Mouse (Mus musculus): ENCODE measurements around the gene Smco3. TPM values are rescaled to one million over a fixed set of nuclear protein-coding genes. Genes with fewer than 3 reads are reported as not detected.
"Not testable (repeated sequence)": the region's sequence is repeated elsewhere in the genome, so short reads cannot be mapped to it uniquely, and the experiment has no call there.

The Smco3 gene
- polyA plus RNA-seq, 1 experiment from 2014 or later, result 1.1 TPM

GRCm38 (mm10) chr6:136806819-136807218 is 28.4 kb downstream of the Smco3 start:
- Histone ChIP-seq H3K4me1 (ENCODE audit: control insufficient read depth, insufficient read depth, low read length) (peaks cover 15% of the 10 kb centered on the region), H3K4me2 (replicated peaks; ENCODE audit: low read depth, low read length) (peak overlapping the region; percentile 54; the same call in 1 of the 2 replicates), H3K27ac (ENCODE audit: low read depth, low read length) (no peak overlapping the region), H3K4me3 (ENCODE audit: low read length) (no peak overlapping the region), H3K36me3 (ENCODE audit: control insufficient read depth, insufficient read depth, low read length) (no peaks in the 10 kb centered on the region; the same call in 1 of the 2 replicates), H3K9ac (ENCODE audit: low read depth, low read length) (no peak overlapping the region; the same call in 1 of the 2 replicates), H3K9me3 (ENCODE audit: control insufficient read depth, low read length) (no peaks in the 10 kb centered on the region), H3K27me3 (ENCODE audit: control insufficient read depth, insufficient read depth, low read length) (no peaks in the 10 kb centered on the region)
- ATAC-seq (ENCODE audit: low FRiP score, low TSS enrichment), result no peak
- WGBS, result 69% methylated on average over 5 of the region's 5 CpGs

DNA sequence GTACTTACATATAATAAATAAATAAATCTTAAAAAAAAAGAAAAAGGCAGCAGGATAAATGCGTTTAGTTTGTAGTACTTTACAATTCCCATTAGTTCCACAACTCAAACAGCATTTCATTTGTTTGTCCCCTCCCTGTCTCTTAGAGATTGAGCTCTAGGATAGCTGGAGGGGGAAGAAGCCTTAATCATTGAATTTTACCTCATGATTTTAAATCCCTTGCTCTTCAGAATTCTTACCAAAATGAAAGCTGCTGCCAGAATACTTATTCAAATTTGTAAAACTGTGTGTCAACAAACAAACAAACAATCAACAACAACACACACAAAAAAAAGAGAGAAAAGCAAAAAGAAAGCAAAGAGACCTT is 29.9 kb downstream of the Smco3 start:
- no peaks in the 10 kb centered on the region; the same call in 1 of the 2 replicates for H3K36me3 ChIP-seq (ENCODE audit: control insufficient read depth, insufficient read depth, low read length)
- ATAC-seq (ENCODE audit: low FRiP score, low TSS enrichment), result no peak
- WGBS, result 88% methylated on average over 1 of the region's 1 CpGs
- no peak overlapping the region for H3K4me3 ChIP-seq (ENCODE audit: low read length)
- H3K4me2 ChIP-seq (replicated peaks; ENCODE audit: low read depth, low read length), result no peak overlapping the region
- H3K9me3 ChIP-seq (ENCODE audit: control insufficient read depth, low read length), result no peaks in the 10 kb centered on the region
- no peaks in the 10 kb centered on the region for H3K27me3 ChIP-seq (ENCODE audit: control insufficient read depth, insufficient read depth, low read length)
- H3K27ac ChIP-seq (ENCODE audit: low read depth, low read length), result no peak overlapping the region
- no peak overlapping the region for H3K9ac ChIP-seq (ENCODE audit: low read depth, low read length)
- H3K4me1 ChIP-seq (ENCODE audit: control insufficient read depth, insufficient read depth, low read length), result peaks cover 15% of the 10 kb centered on the region

DNA sequence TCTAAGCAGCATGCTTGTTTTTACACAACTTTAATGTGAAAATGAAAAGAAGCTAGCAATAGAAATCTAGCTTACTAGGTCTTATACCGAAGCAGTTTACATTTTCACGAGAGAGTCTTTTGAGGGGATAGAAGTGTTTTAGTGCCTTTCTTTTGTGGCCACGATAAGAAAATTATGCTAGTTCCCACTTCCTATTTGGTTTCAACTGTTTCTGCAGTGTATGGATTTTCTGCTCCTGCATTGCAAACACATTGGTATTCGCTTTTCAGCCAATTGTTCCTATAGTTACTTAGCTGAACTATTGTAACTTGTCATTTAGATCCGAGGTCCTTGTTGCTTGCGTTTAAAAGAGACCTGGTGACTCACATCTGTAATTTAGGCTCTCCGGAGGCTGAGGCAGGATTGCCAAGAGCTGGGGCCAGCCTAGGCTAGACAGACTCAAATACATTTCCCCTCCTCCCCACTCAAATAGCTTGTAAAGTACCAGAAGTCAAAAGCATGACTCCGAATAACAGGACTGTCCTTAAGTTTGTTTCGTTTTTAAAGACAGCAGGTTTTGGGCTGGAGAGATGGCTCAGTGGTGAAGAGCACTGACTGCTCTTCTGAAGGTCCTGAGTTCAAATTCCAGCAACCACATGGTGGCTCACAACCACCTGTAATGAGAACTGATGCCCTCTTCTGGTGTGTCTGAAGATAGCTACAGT is 30.4 kb downstream of the Smco3 start:
- H3K27ac ChIP-seq (ENCODE audit: low read depth, low read length), result peak overlapping the region; percentile 100
- no peaks in the 10 kb centered on the region; the same call in 1 of the 2 replicates for H3K36me3 ChIP-seq (ENCODE audit: control insufficient read depth, insufficient read depth, low read length)
- WGBS, result 35% methylated on average over 9 of the region's 9 CpGs
- H3K4me2 ChIP-seq (replicated peaks; ENCODE audit: low read depth, low read length), result peak overlapping the region; percentile 89
- no peak for ATAC-seq (ENCODE audit: low FRiP score, low TSS enrichment)
- peak overlapping the region; percentile 96 for H3K9ac ChIP-seq (ENCODE audit: low read depth, low read length)
- no peaks in the 10 kb centered on the region for H3K9me3 ChIP-seq (ENCODE audit: control insufficient read depth, low read length)
- peaks cover 15% of the 10 kb centered on the region for H3K4me1 ChIP-seq (ENCODE audit: control insufficient read depth, insufficient read depth, low read length)
- H3K4me3 ChIP-seq (ENCODE audit: low read length), result peak overlapping the region; percentile 83
- no peaks in the 10 kb centered on the region for H3K27me3 ChIP-seq (ENCODE audit: control insufficient read depth, insufficient read depth, low read length)

- Histone ChIP-seq H3K4me2 (replicated peaks; ENCODE audit: low read depth, low read length) (peak within 1 kb of the TSS; percentile 89), H3K4me1 (ENCODE audit: control insufficient read depth, insufficient read depth, low read length) (peaks cover 8% of the 10 kb centered on the region), H3K27me3 (ENCODE audit: control insufficient read depth, insufficient read depth, low read length) (no peaks in the 10 kb centered on the region), H3K36me3 (ENCODE audit: control insufficient read depth, insufficient read depth, low read length) (no peaks in the 10 kb centered on the region), H3K9me3 (ENCODE audit: control insufficient read depth, low read length) (no peaks in the 10 kb centered on the region), H3K9ac (ENCODE audit: low read depth, low read length) (peak within 1 kb of the TSS; percentile 96), H3K27ac (ENCODE audit: low read depth, low read length) (peak within 1 kb of the TSS; percentile 100), H3K4me3 (ENCODE audit: low read length) (peak within 1 kb of the TSS; percentile 83)
- under 1% methylated on average over 50 of the region's 50 CpGs for WGBS
- ATAC-seq (ENCODE audit: low FRiP score, low TSS enrichment), result peak; percentile 69
Measured at GRCm38 (mm10) chr6:136803739-136804633, 31.3 kb downstream of the Smco3 start, which contains the start of gene Hist4h4. Gene Hist4h4, minus strand, starts transcription at chr6:136804415.

DNA sequence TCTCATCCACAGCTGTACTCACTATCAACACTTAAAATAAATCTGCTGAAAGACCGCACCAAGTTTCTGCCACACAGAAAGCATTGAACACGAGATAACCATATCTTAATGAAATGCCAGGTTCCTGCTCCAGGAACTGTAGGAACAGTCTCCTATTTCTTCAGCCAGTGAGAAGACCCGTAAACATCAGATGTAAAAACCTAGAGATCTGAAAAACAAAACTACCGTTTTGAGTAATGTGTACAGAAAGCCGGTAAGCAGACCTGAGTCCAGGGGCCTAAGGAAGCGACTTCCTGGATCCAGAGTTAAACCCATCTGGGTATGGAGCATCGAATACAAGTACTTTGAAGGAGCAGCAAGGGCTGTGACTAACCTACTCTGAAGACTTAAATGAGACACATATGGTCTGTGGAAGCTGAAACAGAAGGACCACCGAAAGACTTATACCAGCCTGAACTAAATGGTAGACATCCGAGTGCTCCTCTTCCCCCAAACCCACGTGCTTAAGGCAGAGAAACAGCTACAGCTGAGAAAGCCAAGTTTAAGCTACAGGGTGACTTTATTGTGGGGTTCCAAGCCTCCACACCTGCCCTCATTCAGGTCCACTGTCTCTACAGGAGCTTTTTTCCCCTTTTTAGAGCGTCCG is 32.0 kb downstream of the Smco3 start:
- Histone ChIP-seq H3K27me3 (ENCODE audit: control insufficient read depth, insufficient read depth, low read length) (no peaks in the 10 kb centered on the region), H3K4me3 (ENCODE audit: low read length) (peak overlapping the region; percentile 83), H3K36me3 (ENCODE audit: control insufficient read depth, insufficient read depth, low read length) (no peaks in the 10 kb centered on the region), H3K9me3 (ENCODE audit: control insufficient read depth, low read length) (no peaks in the 10 kb centered on the region), H3K4me1 (ENCODE audit: control insufficient read depth, insufficient read depth, low read length) (peaks cover 8% of the 10 kb centered on the region; the same call in 1 of the 2 replicates), H3K9ac (ENCODE audit: low read depth, low read length) (peak overlapping the region; percentile 96), H3K27ac (ENCODE audit: low read depth, low read length) (peak overlapping the region; percentile 100), H3K4me2 (replicated peaks; ENCODE audit: low read depth, low read length) (peak overlapping the region; percentile 89)
- 18% methylated on average over 12 of the region's 12 CpGs for WGBS
- ATAC-seq (ENCODE audit: low FRiP score, low TSS enrichment), result no peak

- WGBS, result 81% methylated on average over 6 of the region's 6 CpGs
- Histone ChIP-seq H3K27me3 (ENCODE audit: control insufficient read depth, insufficient read depth, low read length) (no peaks in the 10 kb centered on the region), H3K4me3 (ENCODE audit: low read length) (no peak overlapping the region), H3K36me3 (ENCODE audit: control insufficient read depth, insufficient read depth, low read length) (no peaks in the 10 kb centered on the region), H3K4me2 (replicated peaks; ENCODE audit: low read depth, low read length) (no peak overlapping the region), H3K9me3 (ENCODE audit: control insufficient read depth, low read length) (no peaks in the 10 kb centered on the region), H3K27ac (ENCODE audit: low read depth, low read length) (no peak overlapping the region), H3K9ac (ENCODE audit: low read depth, low read length) (no peak overlapping the region), H3K4me1 (ENCODE audit: control insufficient read depth, insufficient read depth, low read length) (peaks cover 8% of the 10 kb centered on the region; the same call in 1 of the 2 replicates)
- no peak for ATAC-seq (ENCODE audit: low FRiP score, low TSS enrichment)
Measured at GRCm38 (mm10) chr6:136801274-136801673, 34.0 kb downstream of the Smco3 start.

DNA sequence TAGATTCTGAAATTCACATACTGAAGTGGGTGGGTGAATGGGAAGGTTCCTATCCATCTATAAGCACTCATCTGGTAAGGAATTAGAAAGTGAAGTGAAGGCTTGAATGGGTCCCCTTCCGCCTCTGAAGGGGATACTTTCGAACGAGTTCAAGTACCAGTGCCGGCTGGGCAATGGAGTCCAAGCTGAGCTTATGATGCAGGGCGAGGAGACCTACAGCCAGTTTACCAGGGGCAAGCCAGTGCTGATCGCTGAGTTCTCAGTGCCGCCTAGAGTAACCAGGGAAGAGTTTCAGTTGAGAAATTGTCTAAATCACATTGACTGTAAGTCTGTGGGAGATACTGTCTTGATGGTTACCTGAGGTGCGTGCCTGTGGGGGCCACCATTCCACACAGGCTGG is 34.5 kb downstream of the Smco3 start:
- ATAC-seq (ENCODE audit: low FRiP score, low TSS enrichment), result no peak
- Histone ChIP-seq H3K27ac (ENCODE audit: low read depth, low read length) (no peak overlapping the region), H3K36me3 (ENCODE audit: control insufficient read depth, insufficient read depth, low read length) (no peaks in the 10 kb centered on the region), H3K4me3 (ENCODE audit: low read length) (no peak overlapping the region), H3K9ac (ENCODE audit: low read depth, low read length) (no peak overlapping the region), H3K4me1 (ENCODE audit: control insufficient read depth, insufficient read depth, low read length) (peaks cover 8% of the 10 kb centered on the region; the same call in 1 of the 2 replicates), H3K9me3 (ENCODE audit: control insufficient read depth, low read length) (no peaks in the 10 kb centered on the region), H3K27me3 (ENCODE audit: control insufficient read depth, insufficient read depth, low read length) (no peaks in the 10 kb centered on the region), H3K4me2 (replicated peaks; ENCODE audit: low read depth, low read length) (no peak overlapping the region)
- WGBS, result 91% methylated on average over 8 of the region's 8 CpGs

GRCm38 (mm10) chr6:136797874-136798693 is 37.2 kb downstream of the Smco3 start:
- WGBS, result 83% methylated on average over 3 of the region's 3 CpGs
- not testable (repeated sequence) for H3K27me3 ChIP-seq (ENCODE audit: control insufficient read depth, insufficient read depth, low read length); H3K4me1 ChIP-seq (ENCODE audit: control insufficient read depth, insufficient read depth, low read length); H3K4me3 ChIP-seq (ENCODE audit: low read length); ATAC-seq (ENCODE audit: low FRiP score, low TSS enrichment); H3K4me2 ChIP-seq (replicated peaks; ENCODE audit: low read depth, low read length); H3K9ac ChIP-seq (ENCODE audit: low read depth, low read length); H3K27ac ChIP-seq (ENCODE audit: low read depth, low read length); H3K9me3 ChIP-seq (ENCODE audit: control insufficient read depth, low read length); H3K36me3 ChIP-seq (ENCODE audit: control insufficient read depth, insufficient read depth, low read length)
